In the genomic region with DNA sequence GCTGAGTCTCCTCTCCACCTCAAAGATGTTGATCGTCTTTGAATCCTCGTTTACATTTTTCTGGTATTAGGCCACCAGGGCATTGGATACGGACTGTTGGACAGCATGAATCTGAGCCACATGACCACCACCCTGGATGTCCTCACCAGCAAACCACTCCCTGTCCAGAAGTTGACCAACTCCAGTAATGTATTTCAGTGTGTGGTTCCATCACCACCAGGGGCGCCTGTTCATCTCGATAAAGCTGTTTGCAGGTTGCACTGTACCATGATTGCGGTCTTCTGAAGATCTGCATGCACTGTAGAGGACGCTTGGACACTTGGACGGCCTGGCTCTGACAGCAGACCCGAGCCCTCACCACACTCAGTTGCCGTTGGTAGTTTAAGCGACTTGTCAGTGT, we compare ENCODE assay signal across 1 mouse cellular context.
TF ChIP-seq lines count a peak whose summit lies in the region.

No protein-coding gene starts in this region.

TF ChIP-seq in MEL, 35 proteins besides CTCF, POLR2A, EP300 and RAD21:
- TF ChIP-seq ELF1 (IDR thresholded peaks at IDR 0.05; ENCODE audit: low read depth, low read length): no peak
